Mouse (Mus musculus) fat pad, adult 2 months (tissue): ENCODE data around the gene Efcc1.

ENCODE experiments used
- DNase-seq: peaks from one replicate; pipeline ENCODE4 v3.0.0-alpha.2; 2011; ENCODE audit warnings: low read depth, low spot score; ENCODE audit errors: extremely low read depth

The Efcc1 gene

GRCm38 (mm10) chr6:87778294-87779173 lies 47.9 kb downstream of the Efcc1 start:
- no peak for DNase-seq

- no peak for DNase-seq
Measured at GRCm38 (mm10) chr6:87779174-87780165, 48.8 kb downstream of the Efcc1 start.

GRCm38 (mm10) chr6:87780546-87781301 lies 50.1 kb downstream of the Efcc1 start:
- DNase-seq: no peak

GRCm38 (mm10) chr6:87784033-87784432 lies 53.4 kb downstream of the Efcc1 start:
- DNase-seq: no peak

- DNase-seq: no peak
Measured at GRCm38 (mm10) chr6:87786621-87787020, 56.0 kb downstream of the Efcc1 start.

GRCm38 (mm10) chr6:87787108-87787890 lies 56.6 kb downstream of the Efcc1 start:
- no peak for DNase-seq

- no peak for DNase-seq
Measured at GRCm38 (mm10) chr6:87788266-87788895, 57.7 kb downstream of the Efcc1 start.

- DNase-seq: no peak
Measured at GRCm38 (mm10) chr6:87788896-87789587, 58.4 kb downstream of the Efcc1 start.

GRCm38 (mm10) chr6:87789791-87790190 lies 59.1 kb downstream of the Efcc1 start:
- DNase-seq: no peak

- DNase-seq: no peak
Measured at GRCm38 (mm10) chr6:87790779-87791480, 60.3 kb downstream of the Efcc1 start.

- DNase-seq: no peak
Measured at GRCm38 (mm10) chr6:87791826-87792225, 61.2 kb downstream of the Efcc1 start.

GRCm38 (mm10) chr6:87793821-87794510 lies 63.3 kb downstream of the Efcc1 start:
- DNase-seq: no peak

- DNase-seq: no peak
Measured at GRCm38 (mm10) chr6:87795385-87796150, 64.9 kb downstream of the Efcc1 start.

GRCm38 (mm10) chr6:87796251-87796880 lies 65.7 kb downstream of the Efcc1 start:
- DNase-seq: no peak

GRCm38 (mm10) chr6:87797321-87797720 lies 66.7 kb downstream of the Efcc1 start:
- no peak for DNase-seq

- no peak for DNase-seq
Measured at GRCm38 (mm10) chr6:87799576-87799975, 68.9 kb downstream of the Efcc1 start.

- DNase-seq: no peak
Measured at GRCm38 (mm10) chr6:87802462-87802861, 71.8 kb downstream of the Efcc1 start.
